Mouse (Mus musculus) liver, postnatal 0 days (tissue): ENCODE measurements at regions not wholly inside any gene's neighbourhood (a gene's known extent, or its start where the extent isn't known, plus 50 kb on each side); places are given as distances from the start of the nearest gene placed in this dataset.

Experiments used
- CTCF ChIP-seq: sonication (generic); IDR thresholded peaks from 2 replicates; pipeline ENCODE4 v1.5.1; 2016; ENCODE audit warnings: antibody characterized with exemption, low read depth
- EP300 ChIP-seq: IDR thresholded peaks from 2 replicates; pipeline ENCODE4 v1.6.1; 2016; ENCODE audit warnings: antibody characterized with exemption, low read depth, mild to moderate bottlenecking

GRCm38 (mm10) chr4:58712166-58712565 lies 75.3 kb downstream of the Olfr267 start:
- TF ChIP-seq CTCF (no peak), EP300 (no peak)
